Mouse (Mus musculus) megakaryocyte-erythroid progenitor cell, adult 5-6 weeks (primary cell): ENCODE data around the gene Evl. TPM values are rescaled to one million over a fixed set of nuclear protein-coding genes. Genes with fewer than 3 reads are reported as not detected.
A peak's percentile ranks its signal among the peaks of the same experiment; 100 is the strongest.
"Not testable (repeated sequence)": the region's sequence is repeated elsewhere in the genome, so short reads cannot be mapped to it uniquely, and the experiment has no call there.

Experiments used
- ATAC-seq: replicated peaks from 2 replicates; pipeline ENCODE4 v1.8.0; 2016; ENCODE audit warnings: mild to moderate bottlenecking, inconsistent platforms; ENCODE audit not compliant: severe bottlenecking, poor library complexity, low FRiP score, low TSS enrichment
- total RNA-seq, 2 experiments: library from RNA; stranded (forward) in 1 of 2; stranded (reverse) in 1 of 2; fragments of 200-1000, 215-1000 nt in 1 of 2; fragments of >200 nt in 1 of 2; fragmentation: Nextera tagmentation in 1 of 2; gene quantifications; 2 replicates each; pipeline ENCODE4 v1.2.3; 2014 to 2017

The Evl gene
- 5.5 and 11.1 TPM in 2 replicates for total RNA-seq (2014; fragmentation: Nextera tagmentation)
- total RNA-seq (2017), result 1.4 and 26.8 TPM in 2 replicates

- ATAC-seq, result peak; percentile 63
Measured at GRCm38 (mm10) chr12:108554120-108554841, at the start of gene Evl. Gene Evl (plus strand): TSS chr12:108554720.

- ATAC-seq, result no peak
Measured at GRCm38 (mm10) chr12:108505846-108506245, 48.7 kb upstream of the Evl start.

GRCm38 (mm10) chr12:108507046-108507445, 47.5 kb upstream of the Evl start:
- ATAC-seq, result not testable (repeated sequence)

GRCm38 (mm10) chr12:108510571-108510970, 43.9 kb upstream of the Evl start:
- ATAC-seq, result no peak

GRCm38 (mm10) chr12:108511009-108511408, 43.5 kb upstream of the Evl start:
- ATAC-seq, result no peak; the same call in 1 of the 2 replicates

- ATAC-seq, result no peak
Measured at GRCm38 (mm10) chr12:108515464-108515863, 39.1 kb upstream of the Evl start.

- ATAC-seq, result no peak
Measured at GRCm38 (mm10) chr12:108519374-108519773, 35.1 kb upstream of the Evl start.

- ATAC-seq, result peak; percentile 85
Measured at GRCm38 (mm10) chr12:108529214-108529613, 25.3 kb upstream of the Evl start.

- no peak for ATAC-seq
Measured at GRCm38 (mm10) chr12:108534484-108534883, 20.0 kb upstream of the Evl start.

- ATAC-seq, result 0 out of 2 replicates have a peak, but pooled peaks have one; percentile 28
Measured at GRCm38 (mm10) chr12:108536461-108536860, 18.1 kb upstream of the Evl start.

GRCm38 (mm10) chr12:108541088-108541487, 13.4 kb upstream of the Evl start:
- peak; percentile 63 for ATAC-seq

GRCm38 (mm10) chr12:108546508-108547153, 7.9 kb upstream of the Evl start:
- ATAC-seq, result no peak

GRCm38 (mm10) chr12:108547251-108547875, 7.2 kb upstream of the Evl start:
- no peak for ATAC-seq

- ATAC-seq, result no peak
Measured at GRCm38 (mm10) chr12:108551731-108552130, 2.8 kb upstream of the Evl start.

GRCm38 (mm10) chr12:108553079-108553478, 1.4 kb upstream of the Evl start:
- no peak for ATAC-seq

- ATAC-seq, result no peak
Measured at GRCm38 (mm10) chr12:108554861-108555556, 489 bp downstream of the Evl start.

GRCm38 (mm10) chr12:108558194-108558593, 3.7 kb downstream of the Evl start:
- no peak for ATAC-seq

- no peak for ATAC-seq
Measured at GRCm38 (mm10) chr12:108563238-108563637, 8.7 kb downstream of the Evl start.

- no peak for ATAC-seq
Measured at GRCm38 (mm10) chr12:108564910-108565506, 10.5 kb downstream of the Evl start.
